Mouse (Mus musculus) spleen, postnatal 36 days (tissue): Measurements from ENCODE around the gene Ephb4.

Source experiments
- DNase-seq, 2 experiments: peaks; one replicate each; pipeline ENCODE4 v3.0.0; 2022; ENCODE audit warnings: low spot score in 2 of 2, mixed read lengths in 1 of 2

The Ephb4 gene

DNA sequence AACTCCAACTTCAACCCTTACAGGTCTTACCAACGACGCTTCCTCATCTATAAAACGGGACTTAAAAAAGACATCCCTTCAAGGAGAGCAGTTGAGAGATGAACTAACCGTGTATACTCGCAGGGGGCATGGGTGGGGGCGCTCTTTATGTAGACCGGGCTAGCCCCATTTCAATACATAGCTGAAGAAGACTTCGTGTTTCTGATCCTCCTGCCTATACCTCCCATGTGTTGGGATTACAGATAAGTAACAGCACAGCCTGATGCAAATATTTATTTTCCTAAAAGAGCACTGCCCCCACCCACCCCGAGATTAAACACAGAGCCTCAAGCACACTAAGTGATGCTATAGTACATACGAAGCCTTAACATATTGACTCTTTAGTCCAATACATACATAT lies 15.6 kb upstream of the Ephb4 start:
- no peak for DNase-seq

GRCm38 (mm10) chr5:137335066-137335465 lies 14.8 kb upstream of the Ephb4 start:
- DNase-seq = no peak

GRCm38 (mm10) chr5:137337190-137337589 lies 12.7 kb upstream of the Ephb4 start:
- DNase-seq = no peak

DNA sequence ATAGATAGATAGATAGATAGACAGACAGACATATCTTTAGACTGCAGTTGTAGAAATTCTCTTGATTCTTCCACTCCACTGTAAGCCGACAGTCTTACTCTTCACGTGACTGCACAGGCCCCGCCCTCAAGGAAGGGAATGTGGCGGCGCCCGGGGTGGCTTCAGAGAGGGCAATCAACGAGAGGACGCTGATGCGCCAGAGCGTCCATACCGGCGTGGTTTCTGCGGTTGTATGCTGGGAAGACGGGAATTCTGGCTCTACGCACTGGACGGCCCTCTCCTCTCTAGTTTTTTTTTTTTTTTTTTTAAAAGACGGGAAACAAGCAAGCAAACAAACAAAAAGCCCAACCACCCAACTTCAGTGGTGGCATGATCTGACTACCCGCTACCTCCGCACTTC lies 11.7 kb upstream of the Ephb4 start:
- peak; percentile 84 to 89 for DNase-seq

DNA sequence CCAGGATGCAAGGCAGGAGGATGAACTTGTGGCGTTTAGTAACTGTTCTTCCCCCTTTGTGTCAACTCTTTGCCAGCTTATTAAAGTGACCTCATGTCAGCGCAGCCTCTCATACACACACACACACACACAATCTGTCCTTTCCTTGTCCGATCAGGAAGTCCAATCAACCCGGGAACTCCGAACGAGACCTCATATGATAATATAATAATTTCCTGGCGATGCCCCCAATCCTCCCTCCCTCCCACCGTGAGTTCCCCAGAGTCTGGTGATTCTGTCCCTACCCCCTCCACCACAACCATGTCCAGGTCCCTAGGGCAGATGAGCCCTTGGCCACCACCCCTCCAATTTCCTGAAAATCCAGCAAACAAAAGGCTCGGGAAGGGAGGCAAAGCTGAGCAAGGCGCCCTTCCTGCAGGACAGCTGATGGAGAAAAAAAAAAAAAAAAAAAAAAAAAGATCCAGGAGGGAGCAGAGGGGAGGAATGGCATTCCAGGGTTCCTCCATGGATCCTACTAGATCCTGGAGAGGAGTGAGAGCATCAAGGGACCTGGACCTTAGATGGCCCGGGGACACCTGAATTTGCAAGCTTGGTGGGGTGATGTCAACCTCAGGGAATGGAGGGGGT lies 11.1 kb upstream of the Ephb4 start:
- no peak for DNase-seq

DNA sequence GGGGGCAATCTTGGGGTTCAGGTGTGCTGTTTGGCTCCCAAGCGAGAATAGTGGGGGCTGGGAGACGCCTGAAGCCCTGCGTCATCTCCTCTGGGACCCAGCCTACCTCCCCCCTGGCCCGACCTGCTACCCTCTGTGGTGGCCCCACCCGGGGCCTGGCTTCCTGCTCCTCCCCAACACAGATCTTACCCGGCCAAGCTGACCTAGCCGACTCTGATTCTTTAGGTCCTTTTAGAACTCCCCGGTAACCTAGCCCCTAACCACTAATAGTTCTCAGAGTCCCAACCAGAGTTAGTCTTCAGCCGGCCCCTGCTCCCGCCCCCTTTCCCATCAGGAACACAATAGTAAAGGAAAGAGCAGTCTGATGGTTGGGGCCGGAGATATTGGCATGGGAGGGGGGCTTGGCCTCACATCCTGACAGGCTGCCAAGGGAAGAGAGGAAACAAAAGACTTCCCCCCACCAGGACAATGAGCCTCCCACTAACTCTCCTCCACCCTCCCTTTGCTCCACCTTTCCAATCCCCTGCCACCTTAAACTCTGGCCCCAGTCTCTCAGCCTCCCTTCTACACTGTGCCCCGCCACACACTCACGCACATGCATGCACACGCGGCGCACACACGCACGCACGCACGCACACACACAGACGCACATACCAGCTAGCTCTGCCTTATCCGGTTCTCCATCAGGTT lies 10.5 kb upstream of the Ephb4 start:
- peak; percentile 38 to 43 for DNase-seq

DNA sequence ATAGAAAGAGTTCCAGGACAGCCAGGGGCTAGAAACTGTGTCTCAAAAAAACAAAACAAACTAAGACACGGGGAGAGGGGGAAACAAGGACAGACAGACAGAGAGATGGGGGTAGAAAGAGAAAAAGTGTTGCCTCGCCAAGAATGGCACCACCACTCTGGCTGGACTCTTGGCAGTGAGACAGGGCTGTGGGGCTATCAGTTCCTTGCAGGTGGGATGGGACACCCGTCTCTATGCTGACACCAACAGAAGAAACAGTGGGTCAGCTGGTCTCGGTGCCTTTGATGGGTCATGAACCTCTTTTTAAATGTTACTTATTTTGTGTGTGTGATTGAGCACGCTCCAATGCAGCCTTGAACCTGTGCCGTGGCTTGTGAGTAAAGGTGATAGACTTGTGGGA lies 9.7 kb upstream of the Ephb4 start:
- peak in 1 of 2 experiments; percentile 38 for DNase-seq

DNA sequence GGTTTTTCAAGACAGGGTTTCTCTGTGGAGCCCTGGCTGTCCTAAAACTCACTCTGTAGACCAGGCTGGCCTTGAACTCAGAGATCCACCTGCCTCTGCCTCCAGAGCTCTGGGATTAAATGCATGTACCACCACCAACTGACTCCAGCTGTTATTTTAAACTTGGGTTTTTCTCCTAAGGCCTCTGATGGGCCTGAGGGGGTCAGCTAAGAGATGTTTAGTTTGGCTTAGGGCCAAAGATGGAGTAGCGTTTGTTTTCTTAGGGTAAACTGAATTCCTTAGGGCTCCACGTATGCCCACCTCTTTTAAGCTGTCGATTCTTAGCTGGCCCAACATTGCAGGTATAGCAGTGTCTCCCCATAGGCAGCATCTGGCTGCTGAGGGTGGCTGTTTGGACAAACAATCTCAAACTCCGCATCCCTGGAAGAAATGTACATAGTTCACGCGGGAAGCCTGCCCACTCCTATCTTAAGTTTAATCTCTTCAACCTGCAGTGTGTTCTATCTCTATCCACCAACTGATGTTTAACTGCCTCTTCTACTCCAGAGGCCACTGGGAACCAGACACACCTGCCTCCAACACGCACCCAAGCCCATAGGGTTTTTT lies 7.4 kb upstream of the Ephb4 start:
- DNase-seq = no peak

- DNase-seq = no peak
Observed at GRCm38 (mm10) chr5:137343412-137343811, 6.5 kb upstream of the Ephb4 start.

GRCm38 (mm10) chr5:137343869-137344268 lies 6.0 kb upstream of the Ephb4 start:
- DNase-seq = no peak

DNA sequence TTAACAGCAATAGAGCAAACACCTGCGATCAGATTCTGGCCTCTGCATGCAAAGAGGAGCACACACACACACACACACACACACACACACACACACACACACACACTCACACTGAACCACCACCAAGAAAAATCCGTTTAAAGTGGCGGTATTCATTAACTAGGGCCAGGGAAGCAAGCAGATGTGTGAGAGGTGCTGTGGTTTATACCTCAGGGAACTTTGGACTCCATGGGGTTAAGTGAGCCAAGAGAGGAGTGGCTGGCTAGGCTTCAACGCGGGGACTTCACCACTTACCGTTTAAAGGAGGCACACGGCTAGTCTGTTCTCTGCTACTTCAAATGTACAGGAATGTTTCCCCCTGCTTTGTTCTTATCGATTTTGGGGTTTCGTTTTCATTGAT lies 4.1 kb upstream of the Ephb4 start:
- no peak for DNase-seq

DNA sequence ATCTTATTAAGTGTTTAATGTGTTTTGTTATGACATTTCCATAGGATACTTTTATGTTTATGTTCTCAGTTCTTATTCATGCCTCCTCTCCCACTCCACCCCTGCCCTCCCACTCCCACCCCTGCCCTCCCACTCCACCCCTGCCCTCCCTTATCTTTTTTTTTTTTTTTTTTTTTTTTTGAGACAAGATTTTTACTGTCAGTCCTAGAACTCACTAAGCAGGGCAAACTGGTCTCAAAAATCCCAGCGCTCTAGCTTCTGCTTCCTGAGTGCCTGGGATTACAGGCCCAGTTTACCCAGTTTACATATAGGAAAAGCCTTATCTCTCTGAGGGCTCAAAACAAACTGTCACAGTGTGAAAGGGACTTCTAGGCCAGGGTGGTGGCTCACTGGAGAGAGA lies 3.5 kb upstream of the Ephb4 start:
- no peak for DNase-seq

GRCm38 (mm10) chr5:137346983-137347382 lies 2.9 kb upstream of the Ephb4 start:
- no peak for DNase-seq

DNA sequence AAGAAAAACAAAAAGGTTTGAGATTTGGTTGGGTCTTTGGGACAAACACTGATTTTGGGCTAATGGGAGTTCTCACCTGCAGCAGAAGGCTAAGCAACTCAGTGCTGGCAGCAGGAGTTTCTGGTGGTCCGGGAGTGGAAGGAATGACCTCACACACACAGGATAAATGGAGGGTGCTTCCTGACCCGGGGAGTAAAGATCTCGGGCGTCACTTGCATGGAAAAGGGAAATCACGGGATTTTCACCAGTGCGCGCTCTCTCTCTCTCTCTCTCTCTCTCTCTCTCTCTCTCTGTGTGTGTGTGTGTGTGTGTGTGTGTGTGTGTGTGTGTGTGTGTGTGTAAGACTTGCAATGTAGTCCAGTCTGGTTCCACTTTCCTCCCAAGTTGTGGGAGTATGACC lies 2.1 kb upstream of the Ephb4 start:
- no peak for DNase-seq

DNA sequence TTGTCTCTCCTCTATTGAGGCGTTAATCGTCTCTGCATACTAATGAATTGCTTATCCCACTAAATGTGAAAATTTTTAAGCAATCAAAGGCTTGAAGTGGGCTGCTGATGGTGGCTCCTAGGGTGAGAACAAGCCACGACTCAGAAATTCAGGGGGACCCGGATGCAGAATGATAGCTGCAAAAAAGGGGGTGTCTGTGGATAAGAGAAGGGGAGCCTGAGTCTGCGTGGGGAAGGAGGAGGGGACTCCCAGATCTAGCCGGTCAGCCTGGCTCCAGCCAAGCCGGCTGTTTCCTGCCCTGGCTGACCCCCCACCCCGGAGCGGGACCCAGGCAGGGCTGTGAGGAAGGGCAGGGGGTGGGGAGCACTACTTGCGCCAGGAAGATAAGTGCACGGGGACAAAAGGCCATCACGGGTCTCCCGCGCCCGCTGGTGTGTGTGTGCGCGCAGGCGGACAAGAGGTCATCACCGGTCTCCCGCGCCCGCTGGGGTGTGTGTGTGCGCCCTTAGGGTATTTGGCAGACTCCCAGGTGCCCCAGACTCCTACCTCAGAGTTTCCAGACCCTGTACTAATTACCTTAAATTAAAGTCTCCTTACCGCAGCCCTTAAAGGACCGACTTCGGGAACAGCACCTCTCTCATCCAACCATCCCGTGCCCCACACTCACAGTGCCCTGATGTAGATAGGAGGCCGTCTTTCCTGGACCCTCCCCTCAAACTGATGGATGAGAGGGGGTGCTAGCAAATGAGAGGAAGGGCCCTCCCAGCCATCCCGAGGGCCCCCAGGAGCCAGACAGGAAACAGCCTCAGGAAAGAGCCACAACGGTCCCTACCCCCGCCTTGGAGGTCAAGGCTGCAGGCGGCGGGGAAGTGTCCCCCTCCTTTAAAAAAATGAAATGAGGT lies 1.2 kb upstream of the Ephb4 start:
- peak in 1 of 2 experiments; percentile 24 for DNase-seq

- DNase-seq = no peak
Observed at GRCm38 (mm10) chr5:137350205-137351057, 522 bp downstream of the Ephb4 start.

GRCm38 (mm10) chr5:137351058-137351380 lies 1.1 kb downstream of the Ephb4 start:
- no peak for DNase-seq

DNA sequence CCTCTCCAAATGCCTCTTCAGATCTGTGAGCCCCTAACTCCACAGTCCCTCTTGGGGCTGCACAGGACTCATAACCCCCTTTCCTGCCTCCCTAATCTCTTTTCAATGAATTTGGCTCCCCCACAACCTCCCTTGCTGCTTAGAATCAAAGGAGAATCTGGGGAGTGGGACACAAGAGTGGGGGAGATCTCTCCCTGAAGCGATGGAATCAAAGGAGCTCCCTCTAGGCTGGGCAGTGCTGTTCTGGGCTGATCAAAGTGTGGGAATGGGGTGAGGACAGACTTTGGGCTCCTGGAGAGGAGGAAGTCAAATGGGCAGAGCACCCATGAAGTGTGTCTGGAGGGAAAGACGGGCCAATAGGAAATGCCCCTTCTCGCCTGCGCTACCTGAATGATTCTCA lies 1.5 kb downstream of the Ephb4 start:
- no peak for DNase-seq

DNA sequence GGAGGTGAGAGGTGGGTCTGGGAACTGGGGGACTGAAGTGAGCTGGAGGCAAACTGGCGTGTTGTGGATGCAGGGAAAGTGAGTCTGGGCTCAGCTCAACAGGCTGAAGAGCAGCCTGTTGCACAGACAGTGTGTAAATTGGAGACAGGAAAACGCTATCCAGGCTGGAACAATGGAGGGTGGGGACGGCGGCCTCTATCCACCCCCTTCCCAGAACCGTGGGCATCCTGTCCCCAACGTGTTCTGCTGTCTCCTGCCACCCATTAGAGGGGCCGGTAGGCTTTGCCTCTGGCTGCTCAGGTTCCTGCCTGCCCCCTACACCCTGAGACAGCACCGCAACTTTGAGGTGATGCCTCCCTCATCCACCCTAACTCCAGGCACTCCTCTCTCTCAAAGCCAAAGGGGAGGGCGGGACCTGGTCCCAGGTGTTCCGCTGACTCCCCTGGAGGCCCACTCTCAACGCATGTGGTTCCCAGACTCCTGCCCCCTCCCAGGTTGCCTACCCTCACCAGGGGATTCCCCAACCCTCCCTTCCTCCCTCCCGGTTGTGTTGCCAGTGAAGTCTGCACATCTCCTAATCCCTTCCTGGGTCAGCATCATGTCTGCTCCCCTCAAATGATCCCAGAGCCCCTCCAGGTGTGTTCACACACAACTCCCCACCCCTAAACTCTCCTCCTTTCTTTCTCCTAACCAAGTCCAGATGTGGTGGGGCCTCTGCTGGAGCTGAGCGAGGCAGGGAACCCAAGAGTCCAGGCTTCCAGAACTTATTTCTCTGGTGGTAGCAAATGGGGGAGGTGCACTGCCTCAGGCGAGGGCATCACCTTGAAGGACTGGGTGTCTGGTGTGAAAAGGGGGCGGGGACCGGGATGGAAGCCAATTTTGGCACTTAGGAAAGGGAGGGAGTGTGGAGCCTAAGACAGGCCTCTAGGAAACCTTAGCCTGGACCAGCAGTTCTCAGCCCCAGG lies 2.4 kb downstream of the Ephb4 start:
- no peak for DNase-seq

DNA sequence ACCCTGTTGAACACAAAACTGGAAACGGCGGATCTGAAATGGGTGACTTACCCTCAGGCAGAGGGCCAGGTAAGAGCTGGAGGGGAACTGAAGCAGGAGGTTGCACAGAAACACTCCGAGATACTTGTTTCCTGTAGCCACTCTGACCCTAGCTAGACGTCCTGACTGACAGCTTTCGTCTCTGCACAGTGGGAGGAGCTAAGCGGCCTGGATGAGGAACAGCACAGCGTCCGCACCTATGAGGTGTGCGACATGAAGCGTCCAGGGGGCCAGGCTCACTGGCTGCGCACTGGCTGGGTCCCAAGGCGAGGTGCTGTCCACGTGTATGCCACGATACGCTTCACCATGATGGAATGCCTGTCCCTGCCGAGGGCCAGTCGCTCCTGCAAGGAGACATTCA lies 4.2 kb downstream of the Ephb4 start:
- DNase-seq = no peak
